Comparison of ENCODE assay signal across 8 mouse cellular contexts in genomic region chr11:58010226-58010781, GRCm38 (mm10). TPM values are rescaled to one million over a fixed set of nuclear protein-coding genes. Genes with fewer than 3 reads are reported as not detected.
A peak's percentile ranks its signal among the peaks of the same experiment; 100 is the strongest.
DNase-seq lines count a peak whose midpoint lies in the region; ATAC-seq and TF ChIP-seq lines count a peak whose summit lies in the region.

No protein-coding gene starts in this region.

- ATAC-seq in limb, embryonic 14.5 days (ENCODE audit: low FRiP score, low read depth) = no peak
- no peak for ATAC-seq in midbrain, embryonic 16.5 days

- TF ChIP-seq POLR2A in bone marrow macrophage, adult 2 months (IDR thresholded peaks at IDR 0.05; ENCODE audit: borderline replicate concordance, low read depth, low read length) = no peak
- no peak for TF ChIP-seq POLR2A in limb, embryonic 14.5 days (IDR thresholded peaks at IDR 0.05; ENCODE audit: borderline replicate concordance, extremely low read depth, insufficient read depth, insufficient read length)

- H3K27ac ChIP-seq in bone marrow macrophage, adult 2 months (ENCODE audit: insufficient read depth, low read depth, low read length) = peak overlapping the region; percentile 71
- H3K27ac ChIP-seq in limb, embryonic 14.5 days (replicated peaks; ENCODE audit: low read depth, low read length) = peak overlapping the region; percentile 88; the same call in 1 of the 2 replicates
- no peak overlapping the region for H3K27ac ChIP-seq in midbrain, embryonic 16.5 days (ENCODE audit: low read length)

- H3K4me1 ChIP-seq in bone marrow macrophage, adult 2 months (ENCODE audit: control insufficient read depth, insufficient read depth, low read length) = peaks cover 31% of the 10 kb centered on the region
- H3K4me1 ChIP-seq in limb, embryonic 14.5 days (ENCODE audit: control insufficient read depth, insufficient read depth, low read length) = peaks cover 26% of the 10 kb centered on the region
- peaks cover 23% of the 10 kb centered on the region for H3K4me1 ChIP-seq in midbrain, embryonic 16.5 days (ENCODE audit: control insufficient read depth, insufficient read depth, low read length)

- intact Hi-C loops in heart, postnatal 25 days (cut with DNase I) = loop anchor here (2.0 kb wide), 2 partner anchors 46 to 48 kb away; no protein-coding TSS in a partner anchor
- intact Hi-C loops in left cerebral cortex, postnatal 36 days (cut with DNase I) = loop anchor here (5.0 kb wide), 1 partner anchor 37 kb away; no protein-coding TSS in a partner anchor

- H3K4me2 ChIP-seq in limb, embryonic 14.5 days (replicated peaks; ENCODE audit: low read depth, low read length, severe bottlenecking) = peak overlapping the region; percentile 84
- peak overlapping the region; percentile 94 for H3K4me2 ChIP-seq in midbrain, embryonic 16.5 days (ENCODE audit: low read length)

- no peaks in the 10 kb centered on the region for H3K36me3 ChIP-seq in limb, embryonic 14.5 days (ENCODE audit: control insufficient read depth, insufficient read depth, low read length)
- H3K36me3 ChIP-seq in midbrain, embryonic 16.5 days (ENCODE audit: control insufficient read depth, insufficient read depth, low read length) = no peaks in the 10 kb centered on the region

- WGBS in limb, embryonic 14.5 days = 2% methylated on average over 16 of the region's 16 CpGs
- WGBS in midbrain, embryonic 16.5 days = 1% methylated on average over 16 of the region's 16 CpGs

- H3K9me3 ChIP-seq in limb, embryonic 14.5 days (ENCODE audit: control insufficient read depth, low read length) = no peaks in the 10 kb centered on the region
- H3K9me3 ChIP-seq in midbrain, embryonic 16.5 days (replicated peaks; ENCODE audit: control insufficient read depth, low read length, poor library complexity, severe bottlenecking) = no peaks in the 10 kb centered on the region

- peak overlapping the region; percentile 95 for H3K9ac ChIP-seq in limb, embryonic 14.5 days (ENCODE audit: low read depth, low read length, severe bottlenecking)
- H3K9ac ChIP-seq in midbrain, embryonic 16.5 days (ENCODE audit: low read depth, low read length) = peak overlapping the region; percentile 96

- no peaks in the 10 kb centered on the region for H3K27me3 ChIP-seq in limb, embryonic 14.5 days (ENCODE audit: control insufficient read depth, insufficient read depth, low read length)
- H3K27me3 ChIP-seq in midbrain, embryonic 16.5 days (ENCODE audit: control insufficient read depth, insufficient read depth, low read depth, low read length) = no peaks in the 10 kb centered on the region

- DNase-seq in heart, adult 11 months = peak; percentile 94
- no peak for DNase-seq in heart, postnatal 25 days (ENCODE audit: low spot score)
- peak; percentile 32 to 40 for DNase-seq in heart, adult 9 months (ENCODE audit: low spot score in 2 of 2)
- no peak for DNase-seq in limb, embryonic 14.5 days (ENCODE audit: low spot score)
- peak; percentile 59 for DNase-seq in thymus, postnatal 0 days (ENCODE audit: low spot score)
- DNase-seq in left cerebral cortex, postnatal 36 days (ENCODE audit: low spot score in 2 of 2) = no peak

- H3K4me3 ChIP-seq in bone marrow macrophage, adult 2 months (ENCODE audit: insufficient read depth, low read length) = peak overlapping the region; percentile 75
- peak overlapping the region; percentile 96 for H3K4me3 ChIP-seq in limb, embryonic 14.5 days (replicated peaks; ENCODE audit: low read length)
- H3K4me3 ChIP-seq in midbrain, embryonic 16.5 days (ENCODE audit: low read depth, low read length) = peak overlapping the region; percentile 99

- no peak for TF ChIP-seq CTCF in bone marrow macrophage, adult 2 months (IDR thresholded peaks at IDR 0.05; ENCODE audit: low read depth, low read length)

RNA-seq across cellular contexts. Expression of gene Larp1, which starts 1.4 kb away (rescaled TPM):
- 10 to 100 TPM; 52.1 to 53.0 TPM for total RNA-seq in heart, postnatal 25 days (2021)
- polyA plus RNA-seq in bone marrow macrophage, adult 2 months (2012; ENCODE audit: insufficient read depth, insufficient read length, missing spikeins) = 30.4 and 32.4 TPM in 2 replicates
- 46.4 and 46.9 TPM in 2 replicates for polyA plus RNA-seq in limb, embryonic 14.5 days (2012; rRNA removed)
- polyA plus RNA-seq in limb, embryonic 14.5 days (2014; fragmentation: Nextera tagmentation; extraction: Ambion mirVana) = 24.7 and 26.9 TPM in 2 replicates
- 17.7 and 18.4 TPM in 2 replicates for polyA plus RNA-seq in midbrain, embryonic 16.5 days (2015; fragmentation: Nextera tagmentation; extraction: Ambion mirVana)
- polyA plus RNA-seq in thymus, postnatal 0 days (2015; fragmentation: Nextera tagmentation; extraction: Ambion mirVana) = 17.1 and 22.8 TPM in 2 replicates
- total RNA-seq in left cerebral cortex, postnatal 36 days (2021) = 10 to 100 TPM; 84.8 to 92.3 TPM

Comparison
In these comparisons a context has a peak if more than half of its experiments do, and no peak if none do; other contexts are left out.
1. DNase-seq: peak in heart, adult 11 months (single experiment), heart, adult 9 months (2 of 2) and thymus, postnatal 0 days (single experiment); none in heart, postnatal 25 days (single experiment), limb, embryonic 14.5 days (single experiment) and left cerebral cortex, postnatal 36 days (0 of 2).
2. Peak in every context shown above with its lines, with median percentiles within 50 percentile points of each other: H3K4me3 ChIP-seq.